Mouse (Mus musculus): ENCODE measurements around the gene Snx1. TPM values are rescaled to one million over a fixed set of nuclear protein-coding genes. Genes with fewer than 3 reads are reported as not detected.

Gene Snx1
- polyA plus RNA-seq, 1 experiment from 2014 or later = 191 TPM

Other genes with a start within 250 kb of the Snx1 start
- gene Pclaf, start 236.3 kb downstream of the Snx1 start, polyA plus RNA-seq (2018) = 0.56 to 25.5 TPM (median 11.5 TPM) in 3 replicates
- gene Trip4, start 217.8 kb downstream of the Snx1 start, polyA plus RNA-seq (2018) = 19.6 to 23.6 TPM (median 21.8 TPM) in 3 replicates
- gene Csnk1g1, start 217.7 kb downstream of the Snx1 start, polyA plus RNA-seq (2018) = 9.3 to 10.5 TPM (median 9.7 TPM) in 3 replicates
- gene Ppib, start 66.4 kb downstream of the Snx1 start, polyA plus RNA-seq (2018) = 289 to 501 TPM (median 407 TPM) in 3 replicates
- 0.29 to 1.3 TPM (median 0.46 TPM) in 3 replicates for gene Snx22, start 56.9 kb downstream of the Snx1 start, polyA plus RNA-seq (2018)
- 103 to 211 TPM (median 123 TPM) in 3 replicates for gene Ciao2a, start within 50 bp of the Snx1 start, polyA plus RNA-seq (2018)
- gene Dapk2, start 31.6 kb upstream of the Snx1 start, polyA plus RNA-seq (2018) = 0.07 TPM in 1 of 3 replicates, not detected in the others
- gene Herc1, start 223.9 kb upstream of the Snx1 start, polyA plus RNA-seq (2018) = 20.5 to 30.4 TPM (median 28.0 TPM) in 3 replicates

Data from macrophage (primary cell).